Mouse (Mus musculus) lung, adult 2 months (tissue): ENCODE data around the gene Ccdc88c.

Source experiments
- CTCF ChIP-seq: fragments of 200-500 bp; IDR thresholded peaks from 2 replicates; pipeline ENCODE4 v1.5.1; 2011; ENCODE audit warnings: mild to moderate bottlenecking, low read length, control low read depth; ENCODE audit not compliant: insufficient read depth
- POLR2A ChIP-seq: fragments of 200-500 bp; IDR thresholded peaks from 2 replicates; pipeline ENCODE4 v1.6.1; 2011; ENCODE audit warnings: low read depth, mild to moderate bottlenecking, control low read depth, low read length, borderline replicate concordance; ENCODE audit errors: extremely low read depth

- TF ChIP-seq CTCF (no peak), POLR2A (no peak)
Measured at GRCm38 (mm10) chr12:101017971-101018371, 10.9 kb downstream of the Ccdc88c start.
